Mouse (Mus musculus) ovary, postnatal 14 days (tissue): ENCODE measurements around the gene Mcoln2.
A peak's percentile ranks its signal among the peaks of the same experiment; 100 is the strongest.

ENCODE experiments used
- DNase-seq: peaks from one replicate; pipeline ENCODE4 v3.0.0; 2022; ENCODE audit warnings: low spot score

Mcoln2 gene

GRCm38 (mm10) chr3:146149156-146150057 lies at the start of gene Mcoln2:
Gene Mcoln2, plus strand, starts transcription at chr3:146149833.
- DNase-seq = no peak

GRCm38 (mm10) chr3:146099925-146100324 lies 49.7 kb upstream of the Mcoln2 start:
- no peak for DNase-seq

GRCm38 (mm10) chr3:146102049-146102448 lies 47.6 kb upstream of the Mcoln2 start:
- DNase-seq = no peak

GRCm38 (mm10) chr3:146107116-146107849 lies 42.4 kb upstream of the Mcoln2 start:
- DNase-seq = peak; percentile 11

- DNase-seq = peak; percentile 22
Observed at GRCm38 (mm10) chr3:146107921-146108571, 41.6 kb upstream of the Mcoln2 start, which contains the start of gene Wdr63. Gene Wdr63, minus strand, starts transcription at chr3:146108130.

GRCm38 (mm10) chr3:146108945-146109344 lies 40.7 kb upstream of the Mcoln2 start:
- no peak for DNase-seq

GRCm38 (mm10) chr3:146110358-146110757 lies 39.3 kb upstream of the Mcoln2 start:
- DNase-seq = no peak

GRCm38 (mm10) chr3:146110916-146111315 lies 38.7 kb upstream of the Mcoln2 start:
- no peak for DNase-seq

GRCm38 (mm10) chr3:146117258-146117996 lies 32.2 kb upstream of the Mcoln2 start, which contains the start of gene Mcoln3:
Gene Mcoln3, plus strand, starts transcription at chr3:146117450.
- DNase-seq = no peak

- DNase-seq = no peak
Observed at GRCm38 (mm10) chr3:146117997-146118457, 31.6 kb upstream of the Mcoln2 start.

GRCm38 (mm10) chr3:146121310-146122124 lies 28.1 kb upstream of the Mcoln2 start:
- no peak for DNase-seq

GRCm38 (mm10) chr3:146122125-146122420 lies 27.6 kb upstream of the Mcoln2 start:
- DNase-seq = no peak

- DNase-seq = no peak
Observed at GRCm38 (mm10) chr3:146122807-146123463, 26.7 kb upstream of the Mcoln2 start.

- DNase-seq = no peak
Observed at GRCm38 (mm10) chr3:146123464-146123825, 26.2 kb upstream of the Mcoln2 start.

- DNase-seq = no peak
Observed at GRCm38 (mm10) chr3:146127205-146127604, 22.4 kb upstream of the Mcoln2 start.

GRCm38 (mm10) chr3:146134834-146135233 lies 14.8 kb upstream of the Mcoln2 start:
- DNase-seq = no peak

GRCm38 (mm10) chr3:146135417-146135816 lies 14.2 kb upstream of the Mcoln2 start:
- no peak for DNase-seq

- no peak for DNase-seq
Observed at GRCm38 (mm10) chr3:146136422-146136821, 13.2 kb upstream of the Mcoln2 start.

- DNase-seq = no peak
Observed at GRCm38 (mm10) chr3:146140276-146140675, 9.4 kb upstream of the Mcoln2 start.

- DNase-seq = no peak
Observed at GRCm38 (mm10) chr3:146142523-146142922, 7.1 kb upstream of the Mcoln2 start.
